Mouse (Mus musculus): Measurements from ENCODE around the gene Dnmt1. TPM values are rescaled to one million over a fixed set of nuclear protein-coding genes. Genes with fewer than 3 reads are reported as not detected.

Dnmt1 gene
- total and polyA plus RNA-seq, 3 experiments = 148 to 209 (median 197) TPM

- Histone ChIP-seq H3K9me3 (replicated peaks) (no peaks in the 10 kb centered on the region), H3K4me3 (ENCODE audit: low read depth, low read length) (peak overlapping the region; percentile 89), H3K4me1 (ENCODE audit: insufficient read depth, low read depth, low read length) (peaks cover 58% of the 10 kb centered on the region), H3K36me3 (replicated peaks) (peaks cover 50% of the 10 kb centered on the region), H3K27me3 (ENCODE audit: insufficient read depth, low read length) (peaks cover 5% of the 10 kb centered on the region)
- ATAC-seq (ENCODE audit: extremely low read depth, insufficient number of reproducible peaks, low FRiP score, poor library complexity, severe bottlenecking) (no peak), DNase-seq (ENCODE audit: low spot score) (no peak)
- no peak for TF ChIP-seq GATA2 (IDR thresholded peaks at IDR 0.05; ENCODE audit: borderline replicate concordance, low read depth, low read length)
- TF ChIP-seq GATA1 (IDR thresholded peaks at IDR 0.05; ENCODE audit: borderline replicate concordance, low read length) = no peak
- TF ChIP-seq POLR2AphosphoS5 (IDR thresholded peaks at IDR 0.05; ENCODE audit: insufficient replicate concordance, low read depth, low read length) = no peak
- TF ChIP-seq TAL1 (conservative IDR thresholded peaks at IDR 0.05; ENCODE audit: low read depth, low read length) = no peak
- no peak for TF ChIP-seq CTCF (IDR thresholded peaks at IDR 0.05; ENCODE audit: low read depth, low read length)
Observed at GRCm38 (mm10) chr9:20951441-20951840, 8.2 kb downstream of the Dnmt1 start.

- peaks cover 60% of the 10 kb centered on the region for H3K36me3 ChIP-seq (replicated peaks)
- H3K27me3 ChIP-seq (ENCODE audit: insufficient read depth, low read length) = peaks cover 4% of the 10 kb centered on the region
- H3K4me1 ChIP-seq (ENCODE audit: insufficient read depth, low read depth, low read length) = peaks cover 68% of the 10 kb centered on the region
- no peaks in the 10 kb centered on the region for H3K9me3 ChIP-seq (replicated peaks)
- DNase-seq (ENCODE audit: low spot score) = no peak
- H3K4me3 ChIP-seq (ENCODE audit: low read depth, low read length) = peak overlapping the region; percentile 29; the same call in 1 of the 2 replicates
- TF ChIP-seq GATA1 (IDR thresholded peaks at IDR 0.05; ENCODE audit: borderline replicate concordance, low read length) = no peak
- TF ChIP-seq TAL1 (conservative IDR thresholded peaks at IDR 0.05; ENCODE audit: low read depth, low read length) = no peak
- no peak for TF ChIP-seq GATA2 (IDR thresholded peaks at IDR 0.05; ENCODE audit: borderline replicate concordance, low read depth, low read length)
- TF ChIP-seq POLR2AphosphoS5 (IDR thresholded peaks at IDR 0.05; ENCODE audit: insufficient replicate concordance, low read depth, low read length) = no peak
- no peak for TF ChIP-seq CTCF (IDR thresholded peaks at IDR 0.05; ENCODE audit: low read depth, low read length)
- ATAC-seq (ENCODE audit: extremely low read depth, insufficient number of reproducible peaks, low FRiP score, poor library complexity, severe bottlenecking) = no peak
Observed at GRCm38 (mm10) chr9:20950419-20950818, 9.3 kb downstream of the Dnmt1 start.

GRCm38 (mm10) chr9:20946066-20946880 is 13.4 kb downstream of the Dnmt1 start:
- Histone ChIP-seq H3K9me3 (replicated peaks) (no peaks in the 10 kb centered on the region), H3K4me1 (ENCODE audit: insufficient read depth, low read depth, low read length) (peaks cover 85% of the 10 kb centered on the region), H3K27me3 (ENCODE audit: insufficient read depth, low read length) (no peaks in the 10 kb centered on the region), H3K4me3 (ENCODE audit: low read depth, low read length) (peak overlapping the region; percentile 31; the same call in 1 of the 2 replicates), H3K36me3 (replicated peaks) (peaks cover 99% of the 10 kb centered on the region)
- ATAC-seq (ENCODE audit: extremely low read depth, insufficient number of reproducible peaks, low FRiP score, poor library complexity, severe bottlenecking) = peak; percentile 54; the same call in 1 of the 2 replicates
- TF ChIP-seq POLR2AphosphoS5 (IDR thresholded peaks at IDR 0.05; ENCODE audit: insufficient replicate concordance, low read depth, low read length) (no peak), GATA2 (IDR thresholded peaks at IDR 0.05; ENCODE audit: borderline replicate concordance, low read depth, low read length) (no peak), GATA1 (IDR thresholded peaks at IDR 0.05; ENCODE audit: borderline replicate concordance, low read length) (no peak), CTCF (IDR thresholded peaks at IDR 0.05; ENCODE audit: low read depth, low read length) (no peak), TAL1 (conservative IDR thresholded peaks at IDR 0.05; ENCODE audit: low read depth, low read length) (no peak)
- no peak for DNase-seq (ENCODE audit: low spot score)

GRCm38 (mm10) chr9:20944697-20945370 is 14.9 kb downstream of the Dnmt1 start:
- ATAC-seq (ENCODE audit: extremely low read depth, insufficient number of reproducible peaks, low FRiP score, poor library complexity, severe bottlenecking) (no peak), DNase-seq (ENCODE audit: low spot score) (no peak)
- Histone ChIP-seq H3K4me3 (ENCODE audit: low read depth, low read length) (no peak overlapping the region), H3K36me3 (replicated peaks) (peaks cover 100% of the 10 kb centered on the region), H3K4me1 (ENCODE audit: insufficient read depth, low read depth, low read length) (peaks cover 75% of the 10 kb centered on the region), H3K27me3 (ENCODE audit: insufficient read depth, low read length) (no peaks in the 10 kb centered on the region), H3K9me3 (replicated peaks) (no peaks in the 10 kb centered on the region)
- TF ChIP-seq POLR2AphosphoS5 (IDR thresholded peaks at IDR 0.05; ENCODE audit: insufficient replicate concordance, low read depth, low read length) (no peak), TAL1 (conservative IDR thresholded peaks at IDR 0.05; ENCODE audit: low read depth, low read length) (no peak), CTCF (IDR thresholded peaks at IDR 0.05; ENCODE audit: low read depth, low read length) (no peak), GATA2 (IDR thresholded peaks at IDR 0.05; ENCODE audit: borderline replicate concordance, low read depth, low read length) (no peak), GATA1 (IDR thresholded peaks at IDR 0.05; ENCODE audit: borderline replicate concordance, low read length) (no peak)

- Histone ChIP-seq H3K9me3 (replicated peaks) (no peaks in the 10 kb centered on the region), H3K4me1 (ENCODE audit: insufficient read depth, low read depth, low read length) (peaks cover 67% of the 10 kb centered on the region), H3K4me3 (ENCODE audit: low read depth, low read length) (no peak overlapping the region), H3K27me3 (ENCODE audit: insufficient read depth, low read length) (no peaks in the 10 kb centered on the region), H3K36me3 (replicated peaks) (peaks cover 100% of the 10 kb centered on the region)
- ATAC-seq (ENCODE audit: extremely low read depth, insufficient number of reproducible peaks, low FRiP score, poor library complexity, severe bottlenecking) = no peak
- TF ChIP-seq CTCF (IDR thresholded peaks at IDR 0.05; ENCODE audit: low read depth, low read length) (no peak), POLR2AphosphoS5 (IDR thresholded peaks at IDR 0.05; ENCODE audit: insufficient replicate concordance, low read depth, low read length) (no peak)
- DNase-seq (ENCODE audit: low spot score) = no peak
Observed at GRCm38 (mm10) chr9:20943911-20944310, 15.8 kb downstream of the Dnmt1 start.

- no peaks in the 10 kb centered on the region for H3K27me3 ChIP-seq (ENCODE audit: insufficient read depth, low read length)
- TF ChIP-seq TAL1 (conservative IDR thresholded peaks at IDR 0.05; ENCODE audit: low read depth, low read length) (no peak), POLR2AphosphoS5 (IDR thresholded peaks at IDR 0.05; ENCODE audit: insufficient replicate concordance, low read depth, low read length) (no peak), GATA1 (IDR thresholded peaks at IDR 0.05; ENCODE audit: borderline replicate concordance, low read length) (no peak), GATA2 (IDR thresholded peaks at IDR 0.05; ENCODE audit: borderline replicate concordance, low read depth, low read length) (no peak), CTCF (IDR thresholded peaks at IDR 0.05; ENCODE audit: low read depth, low read length) (no peak)
- no peak overlapping the region for H3K4me3 ChIP-seq (ENCODE audit: low read depth, low read length)
- DNase-seq (ENCODE audit: low spot score) (no peak), ATAC-seq (ENCODE audit: extremely low read depth, insufficient number of reproducible peaks, low FRiP score, poor library complexity, severe bottlenecking) (no peak)
- peaks cover 62% of the 10 kb centered on the region for H3K4me1 ChIP-seq (ENCODE audit: insufficient read depth, low read depth, low read length)
- no peaks in the 10 kb centered on the region for H3K9me3 ChIP-seq (replicated peaks)
- H3K36me3 ChIP-seq (replicated peaks) = peaks cover 100% of the 10 kb centered on the region
Observed at GRCm38 (mm10) chr9:20943396-20943795, 16.3 kb downstream of the Dnmt1 start.

All from G1E (cell line).